In the genomic region with DNA sequence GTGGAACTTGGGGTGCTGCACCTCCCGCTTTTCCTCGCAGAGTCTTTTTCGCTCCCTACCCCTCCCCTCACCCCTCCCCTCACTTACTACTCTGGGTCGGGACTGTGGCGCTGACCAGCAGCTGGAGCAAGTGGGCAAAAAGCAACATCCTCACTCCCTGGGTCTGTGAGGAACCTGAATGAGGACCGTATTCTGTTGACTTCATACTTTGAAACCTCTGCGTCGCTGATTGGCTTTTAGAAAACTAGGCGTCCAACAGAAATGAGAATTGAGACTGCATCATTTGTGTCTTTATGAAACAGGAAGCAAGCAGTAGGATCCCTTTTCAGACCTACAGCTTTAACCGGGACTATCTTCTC, we compare ENCODE assay signal across 9 mouse cellular contexts. TPM values are rescaled to one million over a fixed set of nuclear protein-coding genes. Genes with fewer than 3 reads are reported as not detected.
DNase-seq lines count a peak whose midpoint lies in the region; ATAC-seq lines count a peak whose summit lies in the region.
"Not testable (repeated sequence)": the region's sequence is repeated elsewhere in the genome, so short reads cannot be mapped to it uniquely, and the experiment has no call there.
"Had no signal": no experiment of that assay in that cellular context is flagged by ENCODE, and none has a peak within 500 bp of the region (broad histone marks: within the 10 kb centered on the region; RNA-seq: fewer than 3 reads in every experiment).

No protein-coding gene starts in this region.

- not testable (repeated sequence) for H3K27ac ChIP-seq in embryonic facial prominence, embryonic 12.5 days; intestine, embryonic 15.5 days; limb, embryonic 11.5 days (replicated peaks; ENCODE audit: low read depth, low read length); macrophage

- 1% methylated on average over 10 of the region's 10 CpGs for WGBS in embryonic facial prominence, embryonic 12.5 days
- 1% methylated on average over 10 of the region's 10 CpGs for WGBS in intestine, embryonic 15.5 days
- WGBS in limb, embryonic 11.5 days: 4% methylated on average over 10 of the region's 10 CpGs
- 0% methylated on average over 8 of the region's 10 CpGs for WGBS in macrophage (ENCODE audit: missing documents)

- peak; percentile 52 for DNase-seq in adipocyte (ENCODE audit: low spot score)
- DNase-seq in heart, adult 9 months (ENCODE audit: low spot score in 2 of 2): peak; percentile 53 to 71
- peak; percentile 40 for DNase-seq in limb, embryonic 11.5 days (ENCODE audit: low spot score)

- 0 out of 2 replicates have a peak, but pooled peaks have one; percentile 37 for ATAC-seq in embryonic facial prominence, embryonic 12.5 days (ENCODE audit: insufficient number of reproducible peaks, insufficient read depth, low FRiP score, low TSS enrichment)
- peak; percentile 61 for ATAC-seq in intestine, embryonic 15.5 days
- ATAC-seq in limb, embryonic 11.5 days (ENCODE audit: insufficient number of reproducible peaks, low FRiP score, low TSS enrichment, low read depth): peak; percentile 54; the same call in 1 of the 2 replicates
- peak; percentile 88 for ATAC-seq in neutrophil, adult 5-6 weeks (ENCODE audit: extremely low read depth, insufficient number of reproducible peaks, low FRiP score, poor library complexity, severe bottlenecking)

- H3K4me1 ChIP-seq in embryonic facial prominence, embryonic 12.5 days; intestine, embryonic 15.5 days (replicated peaks); limb, embryonic 11.5 days (ENCODE audit: control insufficient read depth, insufficient read depth, low read length): not testable (repeated sequence)

- H3K4me3 ChIP-seq in embryonic facial prominence, embryonic 12.5 days: peak overlapping the region; percentile 37
- peak overlapping the region; percentile 39 for H3K4me3 ChIP-seq in intestine, embryonic 15.5 days (replicated peaks)
- peak overlapping the region; percentile 22 for H3K4me3 ChIP-seq in limb, embryonic 11.5 days (ENCODE audit: low read depth, low read length)
- H3K4me3 ChIP-seq in macrophage (ENCODE audit: inconsistent target): peak overlapping the region; percentile 30

- H3K4me2 ChIP-seq in embryonic facial prominence, embryonic 12.5 days (replicated peaks): peak overlapping the region; percentile 78
- peak overlapping the region; percentile 84 for H3K4me2 ChIP-seq in intestine, embryonic 15.5 days (replicated peaks)
- peak overlapping the region; percentile 53 for H3K4me2 ChIP-seq in limb, embryonic 11.5 days (ENCODE audit: low read depth, severe bottlenecking)

- not testable (repeated sequence) for H3K9ac ChIP-seq in embryonic facial prominence, embryonic 12.5 days; intestine, embryonic 15.5 days; limb, embryonic 11.5 days (ENCODE audit: low read length)

- peaks cover 27% of the 10 kb centered on the region for H3K27me3 ChIP-seq in embryonic facial prominence, embryonic 12.5 days
- peaks cover 20% of the 10 kb centered on the region for H3K27me3 ChIP-seq in intestine, embryonic 15.5 days (replicated peaks)
- H3K27me3 ChIP-seq in limb, embryonic 11.5 days (ENCODE audit: control insufficient read depth, insufficient read depth, low read length): peaks cover 14% of the 10 kb centered on the region

- not testable (repeated sequence) for H3K36me3 ChIP-seq in embryonic facial prominence, embryonic 12.5 days; intestine, embryonic 15.5 days; limb, embryonic 11.5 days (ENCODE audit: control insufficient read depth, insufficient read depth, low read length); macrophage (ENCODE audit: inconsistent target)

- H3K9me3 ChIP-seq in embryonic facial prominence, embryonic 12.5 days; intestine, embryonic 15.5 days; limb, embryonic 11.5 days (ENCODE audit: control insufficient read depth, low read length): not testable (repeated sequence)

- H3K79me2 ChIP-seq in macrophage (ENCODE audit: inconsistent target): not testable (repeated sequence)

RNA-seq across cellular contexts. Expression of a gene that starts 10.0 kb away (rescaled TPM):
- polyA plus RNA-seq in embryonic facial prominence, embryonic 12.5 days (2016; fragmentation: Nextera tagmentation; extraction: Ambion mirVana): not detected in 2 replicates
- polyA plus RNA-seq in intestine, embryonic 15.5 days (2015; fragmentation: Nextera tagmentation; extraction: Ambion mirVana): 0.11 TPM in 2 replicates
- not detected in 2 replicates for polyA plus RNA-seq in limb, embryonic 11.5 days (2014; fragmentation: Nextera tagmentation; extraction: Ambion mirVana)
- total RNA-seq in macrophage (2018; cell fraction: chromatin; rRNA removed): 100 to 1,000 TPM in 1 of 26 experiments, 10 to 100 TPM in 21, 1 to 10 TPM in 4; 8.5 to 105 (median 39.0) TPM
- total RNA-seq in macrophage (2018; cell fraction: cytosol; rRNA removed): 1 to 10 TPM in 11 of 26 experiments, under 1 TPM in 15; 0.23 to 4.8 (median 0.86) TPM
- total RNA-seq in macrophage (2018; cell fraction: nucleus; rRNA removed): 10 to 100 TPM in 22 of 26 experiments, 1 to 10 TPM in 4; 8.2 to 67.4 (median 19.8) TPM
- 0.22 to 0.67 TPM in 2 of 3 replicates, not detected in the other for polyA plus RNA-seq in macrophage (2018)
- total RNA-seq in neutrophil, adult 5-6 weeks (2017): 1.2 and 1.4 TPM in 2 replicates
- total RNA-seq: gastrocnemius, postnatal 14 days; left cerebral cortex, postnatal 36 days had no signal

RNA-seq across cellular contexts. Expression of a gene that starts 17.7 kb away (rescaled TPM):
- polyA plus RNA-seq in embryonic facial prominence, embryonic 12.5 days (2016; fragmentation: Nextera tagmentation; extraction: Ambion mirVana): not detected in 2 replicates
- polyA plus RNA-seq in intestine, embryonic 15.5 days (2015; fragmentation: Nextera tagmentation; extraction: Ambion mirVana): 1.4 and 1.5 TPM in 2 replicates
- not detected in 2 replicates for polyA plus RNA-seq in limb, embryonic 11.5 days (2014; fragmentation: Nextera tagmentation; extraction: Ambion mirVana)
- total RNA-seq in macrophage (2018; cell fraction: chromatin; rRNA removed): not detected
- total RNA-seq in macrophage (2018; cell fraction: cytosol; rRNA removed): not detected
- not detected for total RNA-seq in macrophage (2018; cell fraction: nucleus; rRNA removed)
- not detected in 3 replicates for polyA plus RNA-seq in macrophage (2018)
- total RNA-seq in neutrophil, adult 5-6 weeks (2017): not detected in 2 replicates
- total RNA-seq: gastrocnemius, postnatal 14 days; left cerebral cortex, postnatal 36 days had no signal

RNA-seq across cellular contexts. Expression of a gene that starts 53.3 kb away (rescaled TPM):
- polyA plus RNA-seq in embryonic facial prominence, embryonic 12.5 days (2016; fragmentation: Nextera tagmentation; extraction: Ambion mirVana): not detected in 2 replicates
- polyA plus RNA-seq in intestine, embryonic 15.5 days (2015; fragmentation: Nextera tagmentation; extraction: Ambion mirVana): 3.3 and 3.5 TPM in 2 replicates
- not detected in 2 replicates for polyA plus RNA-seq in limb, embryonic 11.5 days (2014; fragmentation: Nextera tagmentation; extraction: Ambion mirVana)
- under 1 TPM in 1 of 26 experiments, not detected in 25; 0.63 TPM for total RNA-seq in macrophage (2018; cell fraction: chromatin; rRNA removed)
- under 1 TPM in 25 of 26 experiments, not detected in 1; 0.14 to 0.82 (median 0.40) TPM for total RNA-seq in macrophage (2018; cell fraction: cytosol; rRNA removed)
- total RNA-seq in macrophage (2018; cell fraction: nucleus; rRNA removed): 1 to 10 TPM in 2 of 26 experiments, under 1 TPM in 10, not detected in 14; 0.44 to 1.4 (median 0.74) TPM
- polyA plus RNA-seq in macrophage (2018): 0.16 to 0.64 TPM (median 0.34 TPM) in 3 replicates
- total RNA-seq in neutrophil, adult 5-6 weeks (2017): not detected in 2 replicates

RNA-seq across cellular contexts. Expression of a gene that starts 56.8 kb away (rescaled TPM):
- polyA plus RNA-seq in embryonic facial prominence, embryonic 12.5 days (2016; fragmentation: Nextera tagmentation; extraction: Ambion mirVana): not detected in 2 replicates
- polyA plus RNA-seq in intestine, embryonic 15.5 days (2015; fragmentation: Nextera tagmentation; extraction: Ambion mirVana): 1.2 and 2.2 TPM in 2 replicates
- polyA plus RNA-seq in limb, embryonic 11.5 days (2014; fragmentation: Nextera tagmentation; extraction: Ambion mirVana): not detected in 2 replicates
- total RNA-seq in macrophage (2018; cell fraction: chromatin; rRNA removed): not detected
- total RNA-seq in macrophage (2018; cell fraction: cytosol; rRNA removed): not detected
- 1 to 10 TPM in 1 of 26 experiments, not detected in 25; 1.0 TPM for total RNA-seq in macrophage (2018; cell fraction: nucleus; rRNA removed)
- polyA plus RNA-seq in macrophage (2018): not detected in 3 replicates
- total RNA-seq in neutrophil, adult 5-6 weeks (2017): not detected in 2 replicates
- total RNA-seq: gastrocnemius, postnatal 14 days; left cerebral cortex, postnatal 36 days had no signal

Comparison
In these comparisons a context has a peak if more than half of its experiments do, and no peak if none do; other contexts are left out.
1. ATAC-seq: peak in every context shown above with its lines; median percentile 88 in neutrophil, adult 5-6 weeks; 61 in intestine, embryonic 15.5 days; 54 in limb, embryonic 11.5 days; 37 in embryonic facial prominence, embryonic 12.5 days.